8 mouse cellular contexts compared by ENCODE assay signal in the genomic region with DNA sequence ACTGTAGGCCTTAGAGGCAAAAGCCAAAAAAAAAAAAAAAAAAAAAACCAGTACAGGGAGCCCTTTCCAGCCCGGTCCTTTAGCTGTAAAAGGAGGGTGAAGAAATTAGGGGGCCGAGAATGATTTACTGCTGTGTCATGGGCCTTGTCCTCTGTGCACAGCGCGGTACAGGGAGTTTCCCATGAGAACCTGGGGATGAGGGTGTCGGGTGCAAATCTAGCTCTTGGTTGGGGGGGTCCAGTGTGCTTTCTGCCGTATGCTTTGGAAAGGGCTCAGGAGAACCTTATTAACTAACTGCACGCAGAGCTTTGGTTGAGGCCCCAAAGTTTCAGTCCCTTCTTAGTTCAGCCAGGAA. TPM values are rescaled to one million over a fixed set of nuclear protein-coding genes. Genes with fewer than 3 reads are reported as not detected.
DNase-seq lines count a peak whose midpoint lies in the region; ATAC-seq and TF ChIP-seq lines count a peak whose summit lies in the region.

No protein-coding gene starts in this region.

- WGBS in heart, embryonic 14.5 days = 67% methylated on average over 7 of the region's 7 CpGs
- WGBS in midbrain, embryonic 13.5 days = 79% methylated on average over 7 of the region's 7 CpGs
- WGBS in midbrain, postnatal 0 days = 65% methylated on average over 7 of the region's 7 CpGs
- 43% methylated on average over 7 of the region's 7 CpGs for WGBS in limb, embryonic 12.5 days
- 26% methylated on average over 7 of the region's 7 CpGs for WGBS in neural tube, embryonic 15.5 days

- H3K4me1 ChIP-seq in heart, embryonic 14.5 days (ENCODE audit: control insufficient read depth in 2 of 2, insufficient read depth in 2 of 2, low read length in 2 of 2) = peaks cover 22 to 51% of the 10 kb centered on the region in 2 experiments
- H3K4me1 ChIP-seq in midbrain, embryonic 13.5 days (replicated peaks) = peaks cover 13% of the 10 kb centered on the region
- H3K4me1 ChIP-seq in midbrain, postnatal 0 days (ENCODE audit: insufficient read depth, low read length) = peaks cover 7% of the 10 kb centered on the region; the same call in 1 of the 2 replicates
- H3K4me1 ChIP-seq in limb, embryonic 12.5 days (replicated peaks) = peaks cover 47% of the 10 kb centered on the region
- peaks cover 28% of the 10 kb centered on the region for H3K4me1 ChIP-seq in neural tube, embryonic 15.5 days

- H3K4me3 ChIP-seq in heart, embryonic 14.5 days (ENCODE audit: control insufficient read depth in 1 of 2, insufficient read depth in 1 of 2, low read depth in 1 of 2, low read length in 2 of 2) = no peak overlapping the region
- no peak overlapping the region for H3K4me3 ChIP-seq in midbrain, embryonic 13.5 days (replicated peaks)
- no peak overlapping the region for H3K4me3 ChIP-seq in midbrain, postnatal 0 days (ENCODE audit: low read depth, low read length)
- H3K4me3 ChIP-seq in limb, embryonic 12.5 days (replicated peaks) = no peak overlapping the region
- H3K4me3 ChIP-seq in neural tube, embryonic 15.5 days (replicated peaks) = no peak overlapping the region

- no peaks in the 10 kb centered on the region for H3K9me3 ChIP-seq in heart, embryonic 14.5 days (ENCODE audit: control insufficient read depth, low read length)
- no peaks in the 10 kb centered on the region for H3K9me3 ChIP-seq in midbrain, embryonic 13.5 days
- H3K9me3 ChIP-seq in midbrain, postnatal 0 days (ENCODE audit: low read length) = no peaks in the 10 kb centered on the region
- no peaks in the 10 kb centered on the region for H3K9me3 ChIP-seq in limb, embryonic 12.5 days
- H3K9me3 ChIP-seq in neural tube, embryonic 15.5 days (replicated peaks) = no peaks in the 10 kb centered on the region

- no peak for DNase-seq in heart, adult 9 months (ENCODE audit: low spot score in 2 of 2)
- no peak for DNase-seq in midbrain, postnatal 0 days (ENCODE audit: low spot score)
- no peak for DNase-seq in layer of hippocampus, adult 11-12 months (ENCODE audit: low spot score)
- no peak for DNase-seq in left cerebral cortex, adult 11 months (ENCODE audit: low spot score)

- 0 out of 4 replicates have a peak overlapping the region, but pooled peaks of 1 of the 2 experiments have one; percentile 21 for H3K27ac ChIP-seq in heart, embryonic 14.5 days (replicated peaks in 1 of 2; ENCODE audit: control insufficient read depth in 1 of 2, insufficient read depth in 1 of 2, low read depth in 2 of 2, low read length in 2 of 2)
- no peak overlapping the region for H3K27ac ChIP-seq in midbrain, embryonic 13.5 days
- no peak overlapping the region for H3K27ac ChIP-seq in midbrain, postnatal 0 days (ENCODE audit: low read depth, low read length)
- H3K27ac ChIP-seq in limb, embryonic 12.5 days = peak overlapping the region; percentile 67; the same call in 1 of the 2 replicates
- no peak overlapping the region for H3K27ac ChIP-seq in neural tube, embryonic 15.5 days (replicated peaks)

- ATAC-seq in heart, embryonic 14.5 days (ENCODE audit: insufficient number of reproducible peaks, insufficient read depth, low FRiP score, low read depth) = no peak
- ATAC-seq in midbrain, embryonic 13.5 days = peak; percentile 53; the same call in 1 of the 2 replicates
- no peak for ATAC-seq in midbrain, postnatal 0 days (ENCODE audit: low FRiP score)
- ATAC-seq in limb, embryonic 12.5 days (ENCODE audit: insufficient number of reproducible peaks, insufficient read depth, low FRiP score, low TSS enrichment, low read depth) = no peak
- no peak for ATAC-seq in neural tube, embryonic 15.5 days (ENCODE audit: low FRiP score)

- H3K36me3 ChIP-seq in heart, embryonic 14.5 days (ENCODE audit: control insufficient read depth, insufficient read depth, low read length) = 0 out of 2 replicates have a peak, but pooled peaks cover 3% of the 10 kb centered on the region
- H3K36me3 ChIP-seq in midbrain, embryonic 13.5 days = no peaks in the 10 kb centered on the region
- H3K36me3 ChIP-seq in midbrain, postnatal 0 days (ENCODE audit: insufficient read depth, low read length) = no peaks in the 10 kb centered on the region
- H3K36me3 ChIP-seq in limb, embryonic 12.5 days = no peaks in the 10 kb centered on the region
- no peaks in the 10 kb centered on the region for H3K36me3 ChIP-seq in neural tube, embryonic 15.5 days

- TF ChIP-seq CTCF in midbrain, postnatal 0 days (IDR thresholded peaks at IDR 0.05) = no peak

- peak overlapping the region; percentile 44; the same call in 1 of the 2 replicates for H3K9ac ChIP-seq in heart, embryonic 14.5 days (ENCODE audit: low read length)
- H3K9ac ChIP-seq in midbrain, embryonic 13.5 days (replicated peaks) = no peak overlapping the region
- H3K9ac ChIP-seq in midbrain, postnatal 0 days (replicated peaks; ENCODE audit: low read length, poor library complexity, severe bottlenecking) = no peak overlapping the region
- no peak overlapping the region for H3K9ac ChIP-seq in limb, embryonic 12.5 days (replicated peaks)
- H3K9ac ChIP-seq in neural tube, embryonic 15.5 days (replicated peaks) = no peak overlapping the region

- no peak overlapping the region for H3K4me2 ChIP-seq in heart, embryonic 14.5 days (ENCODE audit: low read length)
- no peak overlapping the region for H3K4me2 ChIP-seq in midbrain, embryonic 13.5 days (replicated peaks)
- H3K4me2 ChIP-seq in midbrain, postnatal 0 days (ENCODE audit: low read depth, low read length, poor library complexity, severe bottlenecking) = no peak overlapping the region
- no peak overlapping the region for H3K4me2 ChIP-seq in limb, embryonic 12.5 days
- H3K4me2 ChIP-seq in neural tube, embryonic 15.5 days = peak overlapping the region; percentile 11; the same call in 1 of the 2 replicates

- H3K27me3 ChIP-seq in heart, embryonic 14.5 days (ENCODE audit: control insufficient read depth, insufficient read depth, low read length) = no peaks in the 10 kb centered on the region
- H3K27me3 ChIP-seq in midbrain, embryonic 13.5 days = no peaks in the 10 kb centered on the region
- H3K27me3 ChIP-seq in midbrain, postnatal 0 days (ENCODE audit: insufficient read depth, low read length) = no peaks in the 10 kb centered on the region
- no peaks in the 10 kb centered on the region for H3K27me3 ChIP-seq in limb, embryonic 12.5 days
- no peaks in the 10 kb centered on the region for H3K27me3 ChIP-seq in neural tube, embryonic 15.5 days (replicated peaks)

RNA-seq across cellular contexts. Expression of a gene that starts 29.0 kb away (rescaled TPM):
- 9.9 and 11.0 TPM in 2 replicates for polyA plus RNA-seq in heart, embryonic 14.5 days (2014; fragmentation: Nextera tagmentation; extraction: Ambion mirVana)
- 1.5 and 2.3 TPM in 2 replicates for polyA plus RNA-seq in midbrain, embryonic 13.5 days (2015; fragmentation: Nextera tagmentation; extraction: Ambion mirVana)
- 5.1 and 6.5 TPM in 2 replicates for total RNA-seq in midbrain, postnatal 0 days (2014; rRNA removed)
- polyA plus RNA-seq in midbrain, postnatal 0 days (2015; fragmentation: Nextera tagmentation; extraction: Ambion mirVana) = 1.1 and 1.2 TPM in 2 replicates
- 9.6 and 11.4 TPM in 2 replicates for polyA plus RNA-seq in limb, embryonic 12.5 days (2016; fragmentation: Nextera tagmentation; extraction: Ambion mirVana)
- polyA plus RNA-seq in neural tube, embryonic 15.5 days (2015; fragmentation: Nextera tagmentation; extraction: Ambion mirVana) = 1.4 and 4.8 TPM in 2 replicates
